Mouse (Mus musculus) layer of hippocampus, adult 18-20 months (tissue): ENCODE data around the gene Ubd. TPM values are rescaled to one million over a fixed set of nuclear protein-coding genes. Genes with fewer than 3 reads are reported as not detected.

ENCODE experiments used
- total RNA-seq, 2 experiments: library from RNA; stranded (reverse); gene quantifications; 2 replicates each; pipeline ENCODE4 v1.2.3; 2021

The Ubd gene
- total RNA-seq, 2 experiments from 2014 or later: not detected

Other genes starting within 250 kb of the Ubd start
- gene Ppp1r11, start 242.2 kb upstream of the Ubd start, total RNA-seq: 100 to 1,000 TPM; 140 to 145 TPM
- gene Znrd1, start 235.3 kb upstream of the Ubd start, total RNA-seq: 10 to 100 TPM; 31.3 to 37.2 TPM
- 1 to 10 TPM; 5.6 to 7.2 TPM for gene Znrd1as, start 235.3 kb upstream of the Ubd start, total RNA-seq
- gene 2410137M14Rik, start 212.7 kb upstream of the Ubd start, total RNA-seq: not detected
- gene H2-M5, start 204.4 kb upstream of the Ubd start, total RNA-seq: under 1 TPM; 0.87 to 0.96 TPM
- gene Zfp57, start 192.7 kb upstream of the Ubd start, total RNA-seq: 1 to 10 TPM; 8.1 to 8.7 TPM
- gene Mog, start 170.5 kb upstream of the Ubd start, total RNA-seq: 10 to 100 TPM; 35.8 to 43.1 TPM
- 100 to 1,000 TPM; 683 to 686 TPM for gene Gabbr1, start 147.9 kb upstream of the Ubd start, total RNA-seq
- not detected for gene Olfr90, start 105.4 kb upstream of the Ubd start, total RNA-seq
- not detected for gene Olfr91, start 95.6 kb upstream of the Ubd start, total RNA-seq
- not detected for gene Olfr92, start 73.8 kb upstream of the Ubd start, total RNA-seq
- gene Olfr93, start 32.4 kb upstream of the Ubd start, total RNA-seq: not detected
- gene Olfr94, start 7.1 kb downstream of the Ubd start, total RNA-seq: not detected
- not detected for gene Olfr95, start 19.2 kb downstream of the Ubd start, total RNA-seq
- not detected for gene Olfr96, start 26.3 kb downstream of the Ubd start, total RNA-seq
- not detected for gene Olfr97, start 43.4 kb downstream of the Ubd start, total RNA-seq
- not detected for gene Olfr98, start 69.9 kb downstream of the Ubd start, total RNA-seq
- gene H2-M3, start 76.3 kb downstream of the Ubd start, total RNA-seq: 1 to 10 TPM; 2.6 to 2.8 TPM
- gene Olfr99, start 89.6 kb downstream of the Ubd start, total RNA-seq: not detected
- gene Olfr101, start 110.4 kb downstream of the Ubd start, total RNA-seq: not detected
- not detected for gene Olfr102, start 123.2 kb downstream of the Ubd start, total RNA-seq
- gene Olfr103, start 145.8 kb downstream of the Ubd start, total RNA-seq: not detected
- gene Olfr104-ps, start 165.7 kb downstream of the Ubd start, total RNA-seq: not detected
- not detected for gene Olfr105-ps, start 185.1 kb downstream of the Ubd start, total RNA-seq
- gene Olfr106-ps, start 196.5 kb downstream of the Ubd start, total RNA-seq: not detected
- not detected for gene Olfr107, start 205.3 kb downstream of the Ubd start, total RNA-seq